Mouse (Mus musculus) E14TG2a.4 (cell line): ENCODE results near the gene Fat3.

Experiments used
- CTCF ChIP-seq: conservative IDR thresholded peaks from 2 replicates; pipeline ENCODE4 v1.5.1; 2014; ENCODE audit warnings: low read length
- NANOG ChIP-seq: IDR thresholded peaks from 2 replicates; pipeline ENCODE4 v1.6.1; 2014; ENCODE audit warnings: borderline replicate concordance, low read length, mixed read lengths
- POU5F1 ChIP-seq: IDR thresholded peaks from 2 replicates; pipeline ENCODE4 v1.6.1; 2014; ENCODE audit warnings: low read length, borderline replicate concordance

- TF ChIP-seq CTCF = no peak
- no peak for TF ChIP-seq NANOG
- TF ChIP-seq POU5F1 = no peak
Measured at GRCm38 (mm10) chr9:16293928-16294806, 206.9 kb downstream of the Fat3 start.
